Mouse (Mus musculus): ENCODE data around the gene Coq8a. TPM values are rescaled to one million over a fixed set of nuclear protein-coding genes. Genes with fewer than 3 reads are reported as not detected.
A peak's percentile ranks its signal among the peaks of the same experiment; 100 is the strongest.

Gene Coq8a
- polyA plus RNA-seq, 1 experiment from 2014 or later, result 8.6 TPM

DNA sequence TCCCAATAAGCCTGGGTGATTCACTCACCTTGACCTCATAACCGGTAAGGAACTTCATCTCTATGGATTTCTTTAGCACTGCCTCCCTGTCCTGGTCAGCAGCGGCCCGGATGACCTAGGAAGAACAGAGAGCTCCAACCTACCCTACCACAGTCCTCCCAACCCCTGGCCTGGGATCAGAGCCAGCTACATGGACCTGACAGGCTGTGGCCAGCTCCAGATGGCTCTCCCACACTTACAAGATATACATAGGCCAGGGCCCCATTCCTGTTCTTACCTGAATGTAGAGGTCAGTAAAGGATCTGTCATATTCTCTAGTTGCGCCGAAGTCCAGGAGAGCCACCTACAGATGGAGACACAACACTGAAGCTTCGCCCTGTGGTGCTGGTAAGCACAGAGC, 31.1 kb downstream of the Coq8a start:
- 88% methylated on average over 6 of the region's 6 CpGs for WGBS (ENCODE audit: insufficient replicate concordance)
- Histone ChIP-seq H3K4me3 (ENCODE audit: low read depth, low read length) (no peak overlapping the region), H3K4me2 (no peak overlapping the region), H3K27ac (ENCODE audit: low read depth, low read length) (no peak overlapping the region), H3K27me3 (ENCODE audit: control insufficient read depth, insufficient read depth, low read length) (no peaks in the 10 kb centered on the region), H3K9ac (ENCODE audit: low read depth, low read length) (no peak overlapping the region), H3K36me3 (ENCODE audit: control insufficient read depth, insufficient read depth, low read length) (0 out of 2 replicates have a peak, but pooled peaks cover 4% of the 10 kb centered on the region), H3K9me3 (replicated peaks; ENCODE audit: control insufficient read depth, low read length) (no peaks in the 10 kb centered on the region), H3K4me1 (ENCODE audit: control insufficient read depth, insufficient read depth, low read length) (no peaks in the 10 kb centered on the region)
- no peak for ATAC-seq (replicated peaks; ENCODE audit: insufficient number of reproducible peaks, low FRiP score, low TSS enrichment)

- H3K27me3 ChIP-seq (ENCODE audit: control insufficient read depth, insufficient read depth, low read length), result no peaks in the 10 kb centered on the region
- no peak for ATAC-seq (replicated peaks; ENCODE audit: insufficient number of reproducible peaks, low FRiP score, low TSS enrichment)
- H3K36me3 ChIP-seq (ENCODE audit: control insufficient read depth, insufficient read depth, low read length), result peaks cover 7% of the 10 kb centered on the region; the same call in 1 of the 2 replicates
- WGBS (ENCODE audit: insufficient replicate concordance), result 88% methylated on average over 5 of the region's 5 CpGs
- H3K4me2 ChIP-seq, result no peak overlapping the region
- H3K9me3 ChIP-seq (replicated peaks; ENCODE audit: control insufficient read depth, low read length), result no peaks in the 10 kb centered on the region
- H3K9ac ChIP-seq (ENCODE audit: low read depth, low read length), result no peak overlapping the region
- no peak overlapping the region for H3K27ac ChIP-seq (ENCODE audit: low read depth, low read length)
- no peaks in the 10 kb centered on the region for H3K4me1 ChIP-seq (ENCODE audit: control insufficient read depth, insufficient read depth, low read length)
- no peak overlapping the region for H3K4me3 ChIP-seq (ENCODE audit: low read depth, low read length)
Observed at GRCm38 (mm10) chr1:180166533-180166932, 32.9 kb downstream of the Coq8a start.

GRCm38 (mm10) chr1:180162986-180163385, 36.4 kb downstream of the Coq8a start:
- no peak for ATAC-seq (replicated peaks; ENCODE audit: insufficient number of reproducible peaks, low FRiP score, low TSS enrichment)
- Histone ChIP-seq H3K27ac (ENCODE audit: low read depth, low read length) (no peak overlapping the region), H3K36me3 (ENCODE audit: control insufficient read depth, insufficient read depth, low read length) (peaks cover 9% of the 10 kb centered on the region; the same call in 1 of the 2 replicates), H3K9me3 (replicated peaks; ENCODE audit: control insufficient read depth, low read length) (no peaks in the 10 kb centered on the region), H3K27me3 (ENCODE audit: control insufficient read depth, insufficient read depth, low read length) (no peaks in the 10 kb centered on the region), H3K4me1 (ENCODE audit: control insufficient read depth, insufficient read depth, low read length) (no peaks in the 10 kb centered on the region), H3K9ac (ENCODE audit: low read depth, low read length) (no peak overlapping the region), H3K4me3 (ENCODE audit: low read depth, low read length) (no peak overlapping the region), H3K4me2 (no peak overlapping the region)
- 83% methylated on average over 7 of the region's 7 CpGs for WGBS (ENCODE audit: insufficient replicate concordance)

GRCm38 (mm10) chr1:180161566-180162355, 37.6 kb downstream of the Coq8a start:
- Histone ChIP-seq H3K4me1 (ENCODE audit: control insufficient read depth, insufficient read depth, low read length) (no peaks in the 10 kb centered on the region), H3K9me3 (replicated peaks; ENCODE audit: control insufficient read depth, low read length) (no peaks in the 10 kb centered on the region), H3K27me3 (ENCODE audit: control insufficient read depth, insufficient read depth, low read length) (no peaks in the 10 kb centered on the region), H3K4me2 (no peak overlapping the region), H3K36me3 (ENCODE audit: control insufficient read depth, insufficient read depth, low read length) (peaks cover 9% of the 10 kb centered on the region), H3K9ac (ENCODE audit: low read depth, low read length) (no peak overlapping the region), H3K27ac (ENCODE audit: low read depth, low read length) (no peak overlapping the region), H3K4me3 (ENCODE audit: low read depth, low read length) (no peak overlapping the region)
- no peak for ATAC-seq (replicated peaks; ENCODE audit: insufficient number of reproducible peaks, low FRiP score, low TSS enrichment)
- 87% methylated on average over 20 of the region's 20 CpGs for WGBS (ENCODE audit: insufficient replicate concordance)

DNA sequence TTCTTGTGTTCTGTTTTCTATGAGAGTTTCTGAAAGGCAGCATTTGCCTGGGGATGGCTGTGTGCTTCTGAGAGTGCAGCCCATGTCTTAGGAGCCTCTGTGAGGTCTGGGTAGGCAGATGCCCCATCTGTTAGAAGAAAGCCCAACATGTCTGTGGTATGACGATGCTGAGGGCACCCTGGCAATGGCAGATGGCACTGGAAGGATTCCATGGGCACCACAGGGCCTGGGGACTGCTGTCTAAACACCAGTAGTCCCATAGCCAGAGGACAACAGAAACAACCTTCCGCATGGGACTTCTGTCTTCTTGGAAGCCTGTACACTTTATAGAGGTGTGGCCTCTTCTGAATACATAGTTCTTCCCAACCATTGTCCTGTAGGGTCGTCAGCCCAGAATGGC, 38.2 kb downstream of the Coq8a start:
- no peak overlapping the region for H3K9ac ChIP-seq (ENCODE audit: low read depth, low read length)
- no peaks in the 10 kb centered on the region for H3K4me1 ChIP-seq (ENCODE audit: control insufficient read depth, insufficient read depth, low read length)
- 85% methylated on average over 3 of the region's 3 CpGs for WGBS (ENCODE audit: insufficient replicate concordance)
- no peak overlapping the region for H3K4me2 ChIP-seq
- ATAC-seq (replicated peaks; ENCODE audit: insufficient number of reproducible peaks, low FRiP score, low TSS enrichment), result no peak
- peaks cover 9% of the 10 kb centered on the region for H3K36me3 ChIP-seq (ENCODE audit: control insufficient read depth, insufficient read depth, low read length)
- H3K27me3 ChIP-seq (ENCODE audit: control insufficient read depth, insufficient read depth, low read length), result no peaks in the 10 kb centered on the region
- H3K27ac ChIP-seq (ENCODE audit: low read depth, low read length), result no peak overlapping the region
- no peaks in the 10 kb centered on the region for H3K9me3 ChIP-seq (replicated peaks; ENCODE audit: control insufficient read depth, low read length)
- no peak overlapping the region for H3K4me3 ChIP-seq (ENCODE audit: low read depth, low read length)

DNA sequence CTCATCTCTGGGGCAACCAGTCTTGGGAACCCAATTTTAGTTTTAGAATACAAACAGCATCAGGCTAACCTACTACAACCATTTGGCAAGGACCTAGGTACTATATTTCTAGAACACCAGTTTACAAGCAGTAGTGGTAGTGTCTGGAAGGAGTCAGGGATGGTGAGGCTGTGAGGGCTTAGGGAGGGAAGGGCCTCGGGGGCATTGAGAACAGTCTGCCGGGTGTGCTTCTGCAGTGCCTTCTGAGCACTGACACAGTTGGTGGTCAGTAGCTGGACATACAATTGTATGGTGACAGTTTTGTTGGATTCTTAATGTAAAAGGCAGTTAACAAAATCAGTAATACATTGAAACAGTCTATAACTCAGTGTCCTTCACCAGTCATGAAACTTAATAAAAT, 38.9 kb downstream of the Coq8a start:
- ATAC-seq (replicated peaks; ENCODE audit: insufficient number of reproducible peaks, low FRiP score, low TSS enrichment), result no peak
- 75% methylated on average over 2 of the region's 2 CpGs for WGBS (ENCODE audit: insufficient replicate concordance)
- H3K4me3 ChIP-seq (ENCODE audit: low read depth, low read length), result no peak overlapping the region
- H3K9ac ChIP-seq (ENCODE audit: low read depth, low read length), result no peak overlapping the region
- H3K9me3 ChIP-seq (replicated peaks; ENCODE audit: control insufficient read depth, low read length), result no peaks in the 10 kb centered on the region
- H3K36me3 ChIP-seq (ENCODE audit: control insufficient read depth, insufficient read depth, low read length), result peaks cover 5% of the 10 kb centered on the region
- H3K27ac ChIP-seq (ENCODE audit: low read depth, low read length), result no peak overlapping the region
- no peak overlapping the region for H3K4me2 ChIP-seq
- H3K27me3 ChIP-seq (ENCODE audit: control insufficient read depth, insufficient read depth, low read length), result no peaks in the 10 kb centered on the region
- H3K4me1 ChIP-seq (ENCODE audit: control insufficient read depth, insufficient read depth, low read length), result no peaks in the 10 kb centered on the region

- Histone ChIP-seq H3K4me2 (no peak overlapping the region), H3K9me3 (replicated peaks; ENCODE audit: control insufficient read depth, low read length) (no peaks in the 10 kb centered on the region), H3K4me3 (ENCODE audit: low read depth, low read length) (no peak overlapping the region), H3K27ac (ENCODE audit: low read depth, low read length) (no peak overlapping the region), H3K9ac (ENCODE audit: low read depth, low read length) (no peak overlapping the region), H3K36me3 (ENCODE audit: control insufficient read depth, insufficient read depth, low read length) (peaks cover 5% of the 10 kb centered on the region), H3K27me3 (ENCODE audit: control insufficient read depth, insufficient read depth, low read length) (no peaks in the 10 kb centered on the region), H3K4me1 (ENCODE audit: control insufficient read depth, insufficient read depth, low read length) (no peaks in the 10 kb centered on the region)
- ATAC-seq (replicated peaks; ENCODE audit: insufficient number of reproducible peaks, low FRiP score, low TSS enrichment), result no peak
- 73% methylated on average over 2 of the region's 2 CpGs for WGBS (ENCODE audit: insufficient replicate concordance)
Observed at GRCm38 (mm10) chr1:180158648-180159047, 40.8 kb downstream of the Coq8a start.

GRCm38 (mm10) chr1:180151191-180151590, 48.2 kb downstream of the Coq8a start:
- Histone ChIP-seq H3K4me2 (no peak overlapping the region), H3K9me3 (replicated peaks; ENCODE audit: control insufficient read depth, low read length) (no peaks in the 10 kb centered on the region), H3K36me3 (ENCODE audit: control insufficient read depth, insufficient read depth, low read length) (no peaks in the 10 kb centered on the region), H3K27me3 (ENCODE audit: control insufficient read depth, insufficient read depth, low read length) (no peaks in the 10 kb centered on the region), H3K27ac (ENCODE audit: low read depth, low read length) (no peak overlapping the region), H3K9ac (ENCODE audit: low read depth, low read length) (no peak overlapping the region), H3K4me1 (ENCODE audit: control insufficient read depth, insufficient read depth, low read length) (peaks cover 2% of the 10 kb centered on the region; the same call in 1 of the 2 replicates), H3K4me3 (ENCODE audit: low read depth, low read length) (no peak overlapping the region)
- no peak for ATAC-seq (replicated peaks; ENCODE audit: insufficient number of reproducible peaks, low FRiP score, low TSS enrichment)
- 83% methylated on average over 8 of the region's 8 CpGs for WGBS (ENCODE audit: insufficient replicate concordance)

GRCm38 (mm10) chr1:180148563-180148962, 50.8 kb downstream of the Coq8a start:
- H3K9me3 ChIP-seq (replicated peaks; ENCODE audit: control insufficient read depth, low read length), result no peaks in the 10 kb centered on the region
- H3K27ac ChIP-seq (ENCODE audit: low read depth, low read length), result no peak overlapping the region
- 0 out of 2 replicates have a peak, but pooled peaks cover 2% of the 10 kb centered on the region for H3K36me3 ChIP-seq (ENCODE audit: control insufficient read depth, insufficient read depth, low read length)
- WGBS (ENCODE audit: insufficient replicate concordance), result 68% methylated on average over 4 of the region's 4 CpGs
- H3K4me3 ChIP-seq (ENCODE audit: low read depth, low read length), result no peak overlapping the region
- H3K4me1 ChIP-seq (ENCODE audit: control insufficient read depth, insufficient read depth, low read length), result peaks cover 2% of the 10 kb centered on the region; the same call in 1 of the 2 replicates
- H3K27me3 ChIP-seq (ENCODE audit: control insufficient read depth, insufficient read depth, low read length), result no peaks in the 10 kb centered on the region
- no peak overlapping the region for H3K4me2 ChIP-seq
- ATAC-seq (replicated peaks; ENCODE audit: insufficient number of reproducible peaks, low FRiP score, low TSS enrichment), result peak; percentile 65; the same call in 1 of the 2 replicates
- H3K9ac ChIP-seq (ENCODE audit: low read depth, low read length), result no peak overlapping the region
